Mouse (Mus musculus) telencephalon, adult 2 months (tissue): ENCODE data around the gene 1700001O22Rik.

ENCODE experiments used
- DNase-seq: peaks from one replicate; pipeline ENCODE4 v3.0.0-alpha.2; 2011; ENCODE audit warnings: low read depth, low spot score

The 1700001O22Rik gene

DNA sequence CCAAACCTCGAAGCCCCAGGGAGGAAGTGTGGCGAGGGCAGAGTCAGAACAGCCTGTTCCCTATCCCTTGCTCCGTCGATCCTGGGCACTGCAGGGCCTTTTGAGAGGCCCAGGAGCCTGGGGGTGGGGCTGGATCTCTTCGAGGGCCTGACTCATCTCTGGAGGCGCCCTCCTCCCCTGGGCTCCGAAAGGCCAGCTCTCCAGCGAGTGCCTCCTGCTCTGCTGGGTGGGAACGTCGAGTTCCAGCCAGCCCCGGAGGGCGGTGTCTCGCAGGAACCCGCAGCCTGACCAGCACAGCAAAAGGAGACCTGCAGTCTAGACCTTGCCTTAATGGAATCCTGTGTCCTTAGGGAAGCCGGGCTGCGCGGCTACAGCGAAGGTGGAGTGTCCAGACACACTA is 50.2 kb downstream of the 1700001O22Rik start:
- no peak for DNase-seq

- no peak for DNase-seq
These were observed 51.0 kb downstream of the 1700001O22Rik start for GRCm38 (mm10) chr2:30752471-30752870.

- DNase-seq: no peak
These were observed 53.4 kb downstream of the 1700001O22Rik start for GRCm38 (mm10) chr2:30750025-30750424.

- DNase-seq: no peak
These were observed 55.8 kb downstream of the 1700001O22Rik start for GRCm38 (mm10) chr2:30747602-30748162.
